8 mouse cellular contexts compared by ENCODE assay signal in the genomic region with DNA sequence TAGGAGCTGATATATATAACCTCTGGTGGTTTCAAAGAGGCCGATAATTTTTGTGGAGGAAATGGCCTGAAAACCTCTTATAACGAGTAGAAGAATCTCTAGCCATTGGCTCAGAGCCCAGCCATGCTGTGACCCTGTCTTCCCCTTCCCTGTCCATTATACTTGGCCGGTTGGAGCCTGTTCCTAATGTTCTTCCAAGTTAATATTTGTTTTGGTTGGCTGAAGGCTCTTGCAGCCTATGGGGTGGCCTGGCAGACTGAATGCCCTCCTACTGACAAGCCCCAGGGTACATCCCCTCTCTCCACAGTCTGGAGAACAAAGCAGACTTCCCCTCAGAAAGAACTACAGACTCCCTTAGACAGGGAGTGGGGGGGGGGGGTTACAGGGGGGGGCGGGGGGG.
DNase-seq lines count a peak whose midpoint lies in the region; ATAC-seq lines count a peak whose summit lies in the region.

No protein-coding gene starts in this region.

- no peaks in the 10 kb centered on the region for H3K9me3 ChIP-seq in heart, embryonic 10.5 days
- no peaks in the 10 kb centered on the region for H3K9me3 ChIP-seq in kidney, embryonic 15.5 days (replicated peaks)

- DNase-seq in embryo, embryonic 10 days (ENCODE audit: low spot score), result peak; percentile 34
- no peak for DNase-seq in embryo, embryonic 9.5 days (ENCODE audit: extremely low spot score)
- no peak for DNase-seq in heart, embryonic 10.5 days (ENCODE audit: low spot score)
- peak; percentile 43 for DNase-seq in mesoderm, embryonic 11.5 days (ENCODE audit: low read depth, low spot score)
- DNase-seq in layer of hippocampus, adult 18-20 months (ENCODE audit: low spot score in 2 of 2), result no peak

- ATAC-seq in cerebellum, adult (ENCODE audit: insufficient number of reproducible peaks, low FRiP score, low TSS enrichment), result peak; percentile 74
- ATAC-seq in kidney, embryonic 15.5 days (replicated peaks; ENCODE audit: low FRiP score), result peak; percentile 97
- no peak for ATAC-seq in granulocyte monocyte progenitor cell, adult 5-6 weeks (replicated peaks; ENCODE audit: poor library complexity, severe bottlenecking)

- 0 out of 2 replicates have a peak overlapping the region, but pooled peaks have one; percentile 4 for H3K4me2 ChIP-seq in kidney, embryonic 15.5 days

- H3K9ac ChIP-seq in kidney, embryonic 15.5 days, result no peak overlapping the region

- WGBS in heart, embryonic 10.5 days, result 47% methylated on average over 4 of the region's 4 CpGs
- 20% methylated on average over 4 of the region's 4 CpGs for WGBS in kidney, embryonic 15.5 days

- H3K27me3 ChIP-seq in heart, embryonic 10.5 days (ENCODE audit: insufficient read depth, poor library complexity, severe bottlenecking), result no peaks in the 10 kb centered on the region
- no peaks in the 10 kb centered on the region for H3K27me3 ChIP-seq in kidney, embryonic 15.5 days

- H3K27ac ChIP-seq in heart, embryonic 10.5 days, result 0 out of 2 replicates have a peak overlapping the region, but pooled peaks have one; percentile 22
- peak overlapping the region; percentile 78 for H3K27ac ChIP-seq in kidney, embryonic 15.5 days

- no peaks in the 10 kb centered on the region for H3K36me3 ChIP-seq in heart, embryonic 10.5 days
- H3K36me3 ChIP-seq in kidney, embryonic 15.5 days, result no peaks in the 10 kb centered on the region

- H3K4me1 ChIP-seq in heart, embryonic 10.5 days, result peaks cover 22% of the 10 kb centered on the region
- H3K4me1 ChIP-seq in kidney, embryonic 15.5 days, result peaks cover 31% of the 10 kb centered on the region

- no peak overlapping the region for H3K4me3 ChIP-seq in heart, embryonic 10.5 days
- no peak overlapping the region for H3K4me3 ChIP-seq in kidney, embryonic 15.5 days (replicated peaks)

Comparison
In these comparisons a context has a peak if more than half of its experiments do, and no peak if none do; other contexts are left out.
1. DNase-seq: peak in embryo, embryonic 10 days (single experiment) and mesoderm, embryonic 11.5 days (single experiment); none in embryo, embryonic 9.5 days (single experiment), heart, embryonic 10.5 days (single experiment) and layer of hippocampus, adult 18-20 months (0 of 2).